Mouse (Mus musculus): ENCODE results near the gene Prss27. TPM values are rescaled to one million over a fixed set of nuclear protein-coding genes. Genes with fewer than 3 reads are reported as not detected.
A peak's percentile ranks its signal among the peaks of the same experiment; 100 is the strongest.

Prss27 gene
- polyA plus RNA-seq, 1 experiment from 2014 or later = 0.11 TPM

GRCm38 (mm10) chr17:24007391-24007790 is 30.6 kb upstream of the Prss27 start:
- H3K9me3 ChIP-seq = no peaks in the 10 kb centered on the region
- 45% methylated on average over 1 of the region's 1 CpGs for WGBS
- no peaks in the 10 kb centered on the region for H3K4me1 ChIP-seq (replicated peaks)
- H3K4me3 ChIP-seq (replicated peaks) = no peak overlapping the region
- no peaks in the 10 kb centered on the region for H3K27me3 ChIP-seq (replicated peaks)
- no peak overlapping the region for H3K9ac ChIP-seq
- H3K4me2 ChIP-seq (replicated peaks) = no peak overlapping the region
- H3K36me3 ChIP-seq = no peaks in the 10 kb centered on the region
- peak; percentile 78 for ATAC-seq
- no peak overlapping the region for H3K27ac ChIP-seq

GRCm38 (mm10) chr17:24008105-24008504 is 29.8 kb upstream of the Prss27 start:
- Histone ChIP-seq H3K4me1 (replicated peaks) (no peaks in the 10 kb centered on the region), H3K4me2 (replicated peaks) (no peak overlapping the region), H3K9ac (no peak overlapping the region), H3K27me3 (replicated peaks) (no peaks in the 10 kb centered on the region), H3K27ac (no peak overlapping the region), H3K4me3 (replicated peaks) (no peak overlapping the region), H3K36me3 (no peaks in the 10 kb centered on the region), H3K9me3 (no peaks in the 10 kb centered on the region)
- WGBS = 73% methylated on average over 4 of the region's 4 CpGs
- ATAC-seq = no peak; the same call in 1 of the 2 replicates

- no peak overlapping the region for H3K4me3 ChIP-seq (replicated peaks)
- no peak for ATAC-seq
- 60% methylated on average over 5 of the region's 5 CpGs for WGBS
These were observed 28.3 kb upstream of the Prss27 start for GRCm38 (mm10) chr17:24009617-24010016.

GRCm38 (mm10) chr17:24012921-24013320 is 25.0 kb upstream of the Prss27 start:
- H3K4me1 ChIP-seq (replicated peaks) = no peaks in the 10 kb centered on the region; the same call in 1 of the 2 replicates
- H3K36me3 ChIP-seq = no peaks in the 10 kb centered on the region
- H3K27ac ChIP-seq = no peak overlapping the region
- H3K4me2 ChIP-seq (replicated peaks) = no peak overlapping the region
- no peaks in the 10 kb centered on the region for H3K9me3 ChIP-seq
- H3K4me3 ChIP-seq (replicated peaks) = no peak overlapping the region
- WGBS = 93% methylated on average over 2 of the region's 2 CpGs
- no peak overlapping the region for H3K9ac ChIP-seq
- ATAC-seq = no peak
- no peaks in the 10 kb centered on the region for H3K27me3 ChIP-seq (replicated peaks)

More at GRCm38 (mm10) chr17:24009617-24010016, 28.3 kb upstream of the Prss27 start:
- H3K4me2 ChIP-seq (replicated peaks) = no peak overlapping the region
- no peaks in the 10 kb centered on the region for H3K9me3 ChIP-seq
- H3K9ac ChIP-seq = no peak overlapping the region
- H3K27me3 ChIP-seq (replicated peaks) = no peaks in the 10 kb centered on the region
- no peak overlapping the region for H3K27ac ChIP-seq
- H3K36me3 ChIP-seq = no peaks in the 10 kb centered on the region
- H3K4me1 ChIP-seq (replicated peaks) = no peaks in the 10 kb centered on the region; the same call in 1 of the 2 replicates

GRCm38 (mm10) chr17:24014433-24014965 is 23.4 kb upstream of the Prss27 start:
- Histone ChIP-seq H3K27ac (peak overlapping the region; percentile 37; the same call in 1 of the 2 replicates), H3K9me3 (no peaks in the 10 kb centered on the region), H3K36me3 (no peaks in the 10 kb centered on the region), H3K4me1 (replicated peaks) (no peaks in the 10 kb centered on the region; the same call in 1 of the 2 replicates), H3K9ac (no peak overlapping the region), H3K4me2 (replicated peaks) (no peak overlapping the region), H3K27me3 (replicated peaks) (no peaks in the 10 kb centered on the region), H3K4me3 (replicated peaks) (no peak overlapping the region)
- WGBS = 70% methylated on average over 5 of the region's 5 CpGs
- ATAC-seq = peak; percentile 90

- H3K27me3 ChIP-seq (replicated peaks) = no peaks in the 10 kb centered on the region
- no peaks in the 10 kb centered on the region for H3K9me3 ChIP-seq
- H3K36me3 ChIP-seq = no peaks in the 10 kb centered on the region
- ATAC-seq = no peak
- no peak overlapping the region for H3K4me3 ChIP-seq (replicated peaks)
- H3K9ac ChIP-seq = no peak overlapping the region
- no peak overlapping the region for H3K27ac ChIP-seq
- H3K4me1 ChIP-seq (replicated peaks) = peaks cover 6% of the 10 kb centered on the region; the same call in 1 of the 2 replicates
- 41% methylated on average over 14 of the region's 14 CpGs for WGBS
- no peak overlapping the region for H3K4me2 ChIP-seq (replicated peaks)
These were observed 22.2 kb upstream of the Prss27 start for GRCm38 (mm10) chr17:24015727-24016126.

- Histone ChIP-seq H3K27me3 (replicated peaks) (no peaks in the 10 kb centered on the region), H3K4me3 (replicated peaks) (no peak overlapping the region), H3K27ac (peak overlapping the region; percentile 64), H3K4me1 (replicated peaks) (peaks cover 16% of the 10 kb centered on the region), H3K36me3 (no peaks in the 10 kb centered on the region), H3K9me3 (no peaks in the 10 kb centered on the region), H3K4me2 (replicated peaks) (no peak overlapping the region; the same call in 1 of the 2 replicates), H3K9ac (no peak overlapping the region)
- peak; percentile 71 for ATAC-seq
- WGBS = 48% methylated on average over 6 of the region's 6 CpGs
These were observed 17.2 kb upstream of the Prss27 start for GRCm38 (mm10) chr17:24020696-24021095.

- Histone ChIP-seq H3K36me3 (no peaks in the 10 kb centered on the region), H3K4me2 (replicated peaks) (no peak overlapping the region), H3K4me1 (replicated peaks) (peaks cover 16% of the 10 kb centered on the region), H3K9ac (no peak overlapping the region), H3K4me3 (replicated peaks) (no peak overlapping the region), H3K9me3 (no peaks in the 10 kb centered on the region), H3K27ac (peak overlapping the region; percentile 77), H3K27me3 (replicated peaks) (no peaks in the 10 kb centered on the region)
- ATAC-seq = peak; percentile 77
- WGBS = 49% methylated on average over 5 of the region's 5 CpGs
These were observed 16.4 kb upstream of the Prss27 start for GRCm38 (mm10) chr17:24021375-24022199.

- ATAC-seq = no peak
- WGBS = 73% methylated on average over 7 of the region's 7 CpGs
- H3K9ac ChIP-seq = no peak overlapping the region
- H3K4me2 ChIP-seq (replicated peaks) = no peak overlapping the region
- H3K27ac ChIP-seq = no peak overlapping the region
- no peaks in the 10 kb centered on the region for H3K36me3 ChIP-seq
- H3K27me3 ChIP-seq (replicated peaks) = no peaks in the 10 kb centered on the region
- no peaks in the 10 kb centered on the region for H3K9me3 ChIP-seq
- no peaks in the 10 kb centered on the region for H3K4me1 ChIP-seq (replicated peaks)
- H3K4me3 ChIP-seq (replicated peaks) = no peak overlapping the region
These were observed 8.5 kb upstream of the Prss27 start for GRCm38 (mm10) chr17:24029477-24029876.

- no peaks in the 10 kb centered on the region for H3K4me1 ChIP-seq (replicated peaks)
- H3K4me2 ChIP-seq (replicated peaks) = no peak overlapping the region
- H3K27me3 ChIP-seq (replicated peaks) = no peaks in the 10 kb centered on the region
- WGBS = 67% methylated on average over 14 of the region's 22 CpGs
- H3K4me3 ChIP-seq (replicated peaks) = no peak overlapping the region
- no peak overlapping the region for H3K27ac ChIP-seq
- H3K9ac ChIP-seq = no peak overlapping the region
- ATAC-seq = no peak
- H3K9me3 ChIP-seq = no peaks in the 10 kb centered on the region
- H3K36me3 ChIP-seq = no peaks in the 10 kb centered on the region
These were observed 7.4 kb upstream of the Prss27 start for GRCm38 (mm10) chr17:24030551-24030950.

GRCm38 (mm10) chr17:24035087-24035486 is 2.9 kb upstream of the Prss27 start:
- no peak overlapping the region for H3K4me2 ChIP-seq (replicated peaks)
- no peak overlapping the region for H3K27ac ChIP-seq
- no peaks in the 10 kb centered on the region for H3K27me3 ChIP-seq (replicated peaks)
- H3K9me3 ChIP-seq = no peaks in the 10 kb centered on the region
- H3K4me1 ChIP-seq (replicated peaks) = no peaks in the 10 kb centered on the region
- no peak overlapping the region for H3K9ac ChIP-seq
- 63% methylated on average over 7 of the region's 7 CpGs for WGBS
- no peak overlapping the region for H3K4me3 ChIP-seq (replicated peaks)
- ATAC-seq = no peak
- H3K36me3 ChIP-seq = no peaks in the 10 kb centered on the region

- Histone ChIP-seq H3K36me3 (no peaks in the 10 kb centered on the region), H3K27ac (peak overlapping the region; percentile 24; the same call in 1 of the 2 replicates), H3K4me1 (replicated peaks) (no peaks in the 10 kb centered on the region), H3K4me3 (replicated peaks) (no peak overlapping the region), H3K27me3 (replicated peaks) (no peaks in the 10 kb centered on the region), H3K4me2 (replicated peaks) (no peak overlapping the region), H3K9ac (no peak overlapping the region), H3K9me3 (no peaks in the 10 kb centered on the region)
- ATAC-seq = peak; percentile 63
- 63% methylated on average over 6 of the region's 6 CpGs for WGBS
These were observed 990 bp upstream of the Prss27 start for GRCm38 (mm10) chr17:24036954-24037353.

All from intestine, embryonic 15.5 days (tissue).